Mouse (Mus musculus): ENCODE measurements around the gene Sfr1. TPM values are rescaled to one million over a fixed set of nuclear protein-coding genes. Genes with fewer than 3 reads are reported as not detected.

Gene Sfr1
- total and polyA plus RNA-seq, 3 experiments, result 83.7 to 198 (median 114) TPM

DNA sequence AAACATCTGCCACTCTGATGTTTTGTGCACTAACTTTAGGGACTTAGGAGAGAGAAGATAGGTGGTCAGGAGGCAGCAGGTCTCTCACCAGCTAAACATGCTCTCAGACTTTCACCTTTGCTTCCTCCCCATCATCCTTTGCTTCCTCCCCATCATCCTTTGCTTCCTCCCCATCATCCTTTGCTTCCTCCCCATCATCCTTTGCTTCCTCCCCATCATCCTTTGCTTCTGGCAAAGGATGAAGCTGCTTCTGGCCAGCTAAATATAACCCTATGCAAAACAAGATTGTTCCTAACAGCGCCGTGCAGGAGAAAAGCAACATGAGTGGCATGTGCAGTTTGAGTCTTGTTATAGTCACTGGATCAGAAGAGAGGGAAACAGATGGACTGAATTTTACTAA is 15.6 kb downstream of the Sfr1 start (continued):
- TF ChIP-seq E2F4 (IDR thresholded peaks at IDR 0.05; ENCODE audit: insufficient replicate concordance, low read depth, low read length), result 0 out of 2 replicates have a peak, but pooled peaks have one; percentile 15

- H3K36me3 ChIP-seq (replicated peaks in 1 of 2; ENCODE audit: control insufficient read depth in 1 of 2, insufficient read depth in 1 of 2, low read length in 1 of 2), result peaks cover 0 to 3% of the 10 kb centered on the region in 2 experiments
- peaks cover 6 to 9% of the 10 kb centered on the region in 2 experiments; a peak in 3 of 4 replicates for H3K4me1 ChIP-seq (ENCODE audit: control insufficient read depth in 1 of 2, insufficient read depth in 2 of 2)
- in situ Hi-C loops (cut with MboI; ENCODE audit: low pct_ligation_motif_present, low pct_unique_long_range_greater_than_20kb, low sequenced_read_pairs), result no loop called here
- H3K9ac ChIP-seq (ENCODE audit: insufficient read depth, low read depth), result no peak overlapping the region
- no peaks in the 10 kb centered on the region for H3K27me3 ChIP-seq (replicated peaks)
- H3K79me2 ChIP-seq (replicated peaks; ENCODE audit: control insufficient read depth, extremely low read depth, insufficient read depth, poor library complexity, severe bottlenecking), result no peaks in the 10 kb centered on the region
- H3K9me3 ChIP-seq (replicated peaks; ENCODE audit: low read length), result no peaks in the 10 kb centered on the region
- H3K27ac ChIP-seq (ENCODE audit: insufficient read depth, low read depth), result no peak overlapping the region
- no peak overlapping the region for H3K4me3 ChIP-seq (replicated peaks in 1 of 3; ENCODE audit: low read depth in 2 of 3, low read length in 2 of 3, poor library complexity in 1 of 3)
- no peak overlapping the region for H3K4me2 ChIP-seq (ENCODE audit: insufficient read depth, low read depth, poor library complexity, severe bottlenecking)
- TF ChIP-seq NELFE (IDR thresholded peaks at IDR 0.05; ENCODE audit: low read depth, low read length), result no peak
- no peak for TF ChIP-seq ZC3H11A (IDR thresholded peaks at IDR 0.05; ENCODE audit: low read depth, low read length)
- no peak for TF ChIP-seq TBP (conservative IDR thresholded peaks at IDR 0.05; ENCODE audit: low read depth, low read length)
- TF ChIP-seq PAX5 (IDR thresholded peaks at IDR 0.05; ENCODE audit: low read length), result no peak
- TF ChIP-seq TCF12 (IDR thresholded peaks at IDR 0.05; ENCODE audit: low read depth, low read length), result no peak
- no peak for TF ChIP-seq ZKSCAN1 (IDR thresholded peaks at IDR 0.05; ENCODE audit: borderline replicate concordance, low read depth, low read length)
- TF ChIP-seq POLR2AphosphoS2 (IDR thresholded peaks at IDR 0.05; ENCODE audit: low read depth, low read length), result no peak
- TF ChIP-seq JUN (IDR thresholded peaks at IDR 0.05; ENCODE audit: insufficient read depth, low read depth, low read length), result no peak
- no peak for DNase-seq (ENCODE audit: extremely low read depth)
- dilution Hi-C loops (cut with MboI; ENCODE audit: extremely low pct_ligation_motif_present, extremely low pct_unique_long_range_greater_than_20kb, low sequenced_read_pairs), result no loop called here
Measured at GRCm38 (mm10) chr19:47748950-47749349, 17.5 kb downstream of the Sfr1 start.

DNA sequence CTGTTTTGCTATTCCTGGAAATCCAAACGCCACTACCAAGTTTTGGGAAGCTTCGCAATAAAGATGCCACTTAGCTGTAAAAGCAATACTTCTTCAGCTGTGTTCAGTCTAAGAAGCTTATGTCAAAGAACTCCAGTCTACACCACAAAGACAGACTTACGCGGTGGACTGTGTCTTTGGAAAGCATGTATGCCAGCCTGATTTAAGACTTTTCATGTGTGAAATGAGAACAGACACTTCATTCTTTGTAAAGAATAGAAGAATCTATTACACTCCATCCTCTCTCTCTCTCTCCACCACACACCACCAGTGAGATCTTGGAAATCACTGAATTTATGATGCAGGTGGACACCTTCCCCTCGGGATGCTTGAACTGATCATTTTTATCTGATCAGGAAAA is 18.9 kb downstream of the Sfr1 start:
- no peak overlapping the region for H3K9ac ChIP-seq (ENCODE audit: insufficient read depth, low read depth)
- dilution Hi-C loops (cut with MboI; ENCODE audit: extremely low pct_ligation_motif_present, extremely low pct_unique_long_range_greater_than_20kb, low sequenced_read_pairs), result no loop called here
- in situ Hi-C loops (cut with MboI; ENCODE audit: low pct_ligation_motif_present, low pct_unique_long_range_greater_than_20kb, low sequenced_read_pairs), result no loop called here
- no peak for DNase-seq (ENCODE audit: extremely low read depth)
- H3K36me3 ChIP-seq (replicated peaks in 1 of 2; ENCODE audit: control insufficient read depth in 1 of 2, insufficient read depth in 1 of 2, low read length in 1 of 2), result no peaks in the 10 kb centered on the region
- TF ChIP-seq KAT2A (IDR thresholded peaks at IDR 0.05; ENCODE audit: insufficient replicate concordance, low read length), result no peak
- TF ChIP-seq E2F4 (IDR thresholded peaks at IDR 0.05; ENCODE audit: insufficient replicate concordance, low read depth, low read length), result no peak
- TF ChIP-seq SMC3 (IDR thresholded peaks at IDR 0.05; ENCODE audit: low read depth, low read length), result no peak
- no peak for TF ChIP-seq MAFK (IDR thresholded peaks at IDR 0.05; ENCODE audit: insufficient replicate concordance, low read length)
- TF ChIP-seq TCF12 (IDR thresholded peaks at IDR 0.05; ENCODE audit: low read depth, low read length), result no peak
- no peak for TF ChIP-seq ZNF384 (IDR thresholded peaks at IDR 0.05; ENCODE audit: low read depth, low read length)
- no peak for TF ChIP-seq IRF4 (IDR thresholded peaks at IDR 0.05; ENCODE audit: low read depth, low read length)
- no peak for TF ChIP-seq USF2 (conservative IDR thresholded peaks at IDR 0.05; ENCODE audit: low read depth, low read length)
- TF ChIP-seq POLR2A (IDR thresholded peaks at IDR 0.05; ENCODE audit: low read depth, low read length), result no peak
- no peak for TF ChIP-seq UBTF (IDR thresholded peaks at IDR 0.05; ENCODE audit: low read depth, low read length)
- TF ChIP-seq POLR2AphosphoS2 (IDR thresholded peaks at IDR 0.05; ENCODE audit: low read depth, low read length), result no peak
- TF ChIP-seq ZC3H11A (IDR thresholded peaks at IDR 0.05; ENCODE audit: low read depth, low read length), result no peak
- no peak for TF ChIP-seq ELF1 (IDR thresholded peaks at IDR 0.05; ENCODE audit: low read depth, low read length)
- TF ChIP-seq MAZ (IDR thresholded peaks at IDR 0.05; ENCODE audit: low read depth, low read length), result no peak
- no peaks in the 10 kb centered on the region for H3K27me3 ChIP-seq (replicated peaks)
- H3K9me3 ChIP-seq (replicated peaks; ENCODE audit: low read length), result no peaks in the 10 kb centered on the region
- H3K4me3 ChIP-seq (replicated peaks in 1 of 3; ENCODE audit: low read depth in 2 of 3, low read length in 2 of 3, poor library complexity in 1 of 3), result no peak overlapping the region
- no peak overlapping the region for H3K4me2 ChIP-seq (ENCODE audit: insufficient read depth, low read depth, poor library complexity, severe bottlenecking)
- no peak overlapping the region for H3K27ac ChIP-seq (ENCODE audit: insufficient read depth, low read depth)
- H3K79me2 ChIP-seq (replicated peaks; ENCODE audit: control insufficient read depth, extremely low read depth, insufficient read depth, poor library complexity, severe bottlenecking), result no peaks in the 10 kb centered on the region
- H3K4me1 ChIP-seq (ENCODE audit: control insufficient read depth in 1 of 2, insufficient read depth in 2 of 2), result peaks cover 8 to 9% of the 10 kb centered on the region in 2 experiments; a peak in 3 of 4 replicates
